Mouse (Mus musculus) thymus, postnatal 0 days (tissue): ENCODE measurements at regions not wholly inside any gene's neighbourhood (a gene's known extent, or its start where the extent isn't known, plus 50 kb on each side); places are given as distances from the start of the nearest gene placed in this dataset.

Experiments used
- DNase-seq: peaks from one replicate; pipeline ENCODE4 v3.0.0-alpha.2; 2015; ENCODE audit warnings: low spot score

GRCm38 (mm10) chr4:53386309-53386708 lies 53.9 kb upstream of the Slc44a1 start:
- no peak for DNase-seq

DNA sequence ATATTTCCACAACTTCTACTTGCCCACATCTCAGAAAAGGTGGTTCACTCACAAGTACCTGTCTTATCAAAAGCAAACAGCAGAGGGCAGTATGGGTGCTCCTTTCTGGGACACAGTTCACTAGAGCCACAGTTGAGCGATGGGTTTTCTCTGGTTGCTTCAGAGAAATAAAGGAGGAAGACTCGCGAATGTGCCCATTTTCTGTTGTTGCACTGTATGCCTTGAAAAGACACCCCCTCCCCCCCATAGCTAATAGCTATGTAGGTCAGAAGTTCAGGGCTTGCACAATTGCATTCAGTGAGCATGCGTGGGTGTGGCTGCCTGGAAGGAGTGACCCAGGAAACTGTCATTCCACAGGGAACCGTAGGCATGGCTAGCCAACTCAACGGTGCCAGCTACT lies 55.5 kb upstream of the Slc44a1 start:
- peak; percentile 71 for DNase-seq

- no peak for DNase-seq
Observed at GRCm38 (mm10) chr4:53384104-53384503, 56.1 kb upstream of the Slc44a1 start.

DNA sequence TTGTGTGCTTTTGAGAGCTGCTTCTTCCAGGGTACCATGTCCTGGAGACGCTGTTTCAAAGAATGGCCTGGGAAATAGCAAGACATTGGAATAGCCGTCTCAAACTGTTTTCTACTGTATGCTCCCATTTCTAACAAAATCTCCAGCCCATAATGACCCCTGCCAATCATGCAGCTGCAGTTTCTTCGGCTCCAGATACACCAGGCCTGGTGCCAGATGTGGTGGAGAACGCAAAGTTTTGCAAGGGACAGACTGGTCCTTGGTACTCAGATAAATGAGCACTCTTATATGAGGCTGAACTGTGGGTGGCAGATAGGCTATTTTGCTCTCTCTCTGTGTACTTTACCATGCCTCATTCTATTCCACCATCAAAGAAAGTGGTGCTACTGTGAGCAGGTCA lies 58.2 kb upstream of the Slc44a1 start:
- DNase-seq, result no peak

DNA sequence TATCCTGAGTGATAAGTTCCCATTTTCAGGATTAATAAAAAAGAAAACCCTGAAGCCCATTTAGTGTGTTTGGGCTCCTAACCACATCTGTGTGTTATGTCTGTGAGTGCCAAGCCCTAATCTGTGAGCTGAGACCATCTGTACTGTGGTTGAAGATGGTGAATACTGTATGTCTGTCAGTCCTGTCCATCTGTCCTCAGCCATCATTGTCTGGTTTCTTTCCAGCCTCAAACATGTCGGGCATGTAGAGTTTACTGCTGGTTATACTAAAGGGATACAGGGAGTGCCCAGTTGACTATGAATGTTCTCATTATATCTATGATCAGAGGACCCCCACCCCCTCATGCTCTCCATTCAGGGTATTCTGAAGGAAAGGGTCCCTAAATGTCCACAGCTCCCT lies 60.4 kb upstream of the Slc44a1 start:
- DNase-seq, result no peak

- no peak for DNase-seq
Observed at GRCm38 (mm10) chr4:53376995-53377394, 63.2 kb upstream of the Slc44a1 start.

- no peak for DNase-seq
Observed at GRCm38 (mm10) chr4:53356374-53356773, 83.8 kb upstream of the Slc44a1 start.

- no peak for DNase-seq
Observed at GRCm38 (mm10) chr4:53354961-53355360, 85.3 kb upstream of the Slc44a1 start.

DNA sequence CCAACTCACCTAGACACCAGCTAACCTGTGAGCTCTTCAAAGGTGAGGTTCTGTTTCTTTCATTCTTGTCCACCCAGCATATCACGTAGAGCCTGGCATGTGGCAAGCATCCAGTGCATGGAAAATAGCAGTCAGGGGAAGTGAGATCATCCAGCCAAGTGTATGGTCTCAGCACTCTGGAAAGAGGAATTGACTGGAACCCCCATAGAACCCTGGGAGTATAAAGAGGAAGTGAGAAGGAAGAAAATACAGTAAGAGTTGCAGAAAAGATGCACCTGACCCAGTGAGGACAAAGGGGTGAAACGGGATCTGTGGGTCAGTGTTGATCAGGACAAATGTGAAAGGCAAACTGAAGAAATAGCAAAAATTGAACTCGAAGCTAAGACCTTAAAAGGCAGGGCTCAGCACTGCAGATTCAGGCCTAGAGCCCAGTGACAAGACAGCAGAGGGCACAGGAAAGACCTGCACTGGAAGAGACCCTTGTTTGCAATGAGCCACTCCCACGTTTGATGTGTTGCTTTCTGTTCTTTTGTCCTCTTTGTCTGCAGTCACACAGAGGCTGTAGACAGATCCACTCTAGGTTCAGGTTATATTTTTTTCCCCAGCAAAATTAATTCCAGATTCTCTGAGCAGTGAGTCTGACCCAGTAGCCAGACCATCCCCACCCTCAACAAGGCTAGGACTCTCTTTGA lies 86.7 kb upstream of the Slc44a1 start:
- DNase-seq, result no peak

DNA sequence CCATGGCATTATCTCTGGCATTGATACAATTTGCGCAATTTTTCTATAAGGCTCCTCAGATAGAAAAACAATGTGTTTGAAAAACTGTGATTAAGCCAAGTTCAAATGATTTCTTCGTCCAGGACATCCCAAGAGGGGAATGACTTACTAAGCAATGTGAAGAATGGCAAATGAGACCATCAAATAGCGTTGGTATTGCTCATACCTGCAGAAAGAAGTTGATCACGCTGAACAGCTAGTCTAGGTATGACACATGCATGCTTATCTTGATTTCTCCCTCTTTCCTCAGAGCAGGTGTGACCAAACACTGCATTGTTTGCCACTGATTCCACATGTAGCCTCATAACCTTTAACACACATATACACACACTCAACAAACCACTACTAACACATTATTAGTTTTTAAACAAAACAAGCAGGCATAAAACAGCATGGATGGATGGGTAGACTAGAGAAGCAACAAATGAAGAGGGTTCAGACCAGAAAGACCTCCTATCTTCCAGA lies 89.1 kb upstream of the Slc44a1 start:
- DNase-seq, result no peak

- DNase-seq, result no peak
Observed at GRCm38 (mm10) chr4:53345346-53345745, 94.9 kb upstream of the Slc44a1 start.

- no peak for DNase-seq
Observed at GRCm38 (mm10) chr4:53344546-53344945, 95.7 kb upstream of the Slc44a1 start.

DNA sequence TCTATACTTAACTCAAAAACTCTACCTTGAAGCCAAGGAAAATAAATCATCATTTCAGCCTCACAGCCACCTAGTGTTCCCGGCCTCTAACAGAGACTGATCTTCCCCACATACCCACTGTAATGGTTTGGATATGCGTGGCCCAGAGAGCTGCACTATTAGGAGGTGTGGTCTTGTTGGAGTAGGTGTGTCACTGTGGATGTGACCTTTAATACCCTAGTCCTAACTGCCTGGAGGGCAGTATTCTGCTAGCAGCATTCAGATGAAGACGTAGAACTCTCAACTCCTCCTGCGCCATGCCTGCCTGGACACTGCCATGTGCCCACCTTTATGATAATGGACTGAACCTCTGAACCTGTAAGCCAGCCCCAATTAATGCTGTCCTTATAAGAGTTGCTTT lies 99.0 kb upstream of the Slc44a1 start:
- no peak for DNase-seq

DNA sequence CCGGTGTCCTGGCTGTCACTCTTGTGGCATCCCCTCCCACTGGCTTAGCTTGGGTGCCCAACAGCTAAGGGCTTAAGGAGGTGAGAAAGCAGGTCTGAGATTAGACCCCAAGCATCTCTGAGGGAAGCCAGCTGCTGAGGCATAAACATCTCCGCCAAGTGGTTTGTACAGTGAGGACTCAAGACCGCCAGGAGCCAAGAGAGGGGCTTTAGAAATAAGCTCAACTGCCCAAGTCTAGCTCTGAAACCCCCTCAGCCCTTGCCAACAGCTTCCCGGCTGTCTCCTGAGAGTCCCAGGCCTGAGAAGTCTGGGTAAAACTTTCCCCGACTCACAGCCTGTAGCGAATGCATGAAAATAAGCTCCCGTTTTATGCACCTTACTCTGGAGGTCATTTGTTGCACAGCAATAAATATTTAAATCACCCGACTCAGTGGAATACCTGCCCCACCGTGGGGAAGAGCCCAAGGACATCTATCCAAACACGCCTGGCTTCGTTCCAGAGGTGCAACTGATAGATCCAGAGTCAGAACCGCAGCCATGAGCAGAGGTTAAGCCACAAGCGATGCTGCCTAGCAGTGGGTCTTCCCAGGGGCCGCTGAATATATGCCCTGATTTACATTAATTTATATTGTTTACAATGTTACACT lies 100.1 kb upstream of the Slc44a1 start:
- DNase-seq, result no peak

DNA sequence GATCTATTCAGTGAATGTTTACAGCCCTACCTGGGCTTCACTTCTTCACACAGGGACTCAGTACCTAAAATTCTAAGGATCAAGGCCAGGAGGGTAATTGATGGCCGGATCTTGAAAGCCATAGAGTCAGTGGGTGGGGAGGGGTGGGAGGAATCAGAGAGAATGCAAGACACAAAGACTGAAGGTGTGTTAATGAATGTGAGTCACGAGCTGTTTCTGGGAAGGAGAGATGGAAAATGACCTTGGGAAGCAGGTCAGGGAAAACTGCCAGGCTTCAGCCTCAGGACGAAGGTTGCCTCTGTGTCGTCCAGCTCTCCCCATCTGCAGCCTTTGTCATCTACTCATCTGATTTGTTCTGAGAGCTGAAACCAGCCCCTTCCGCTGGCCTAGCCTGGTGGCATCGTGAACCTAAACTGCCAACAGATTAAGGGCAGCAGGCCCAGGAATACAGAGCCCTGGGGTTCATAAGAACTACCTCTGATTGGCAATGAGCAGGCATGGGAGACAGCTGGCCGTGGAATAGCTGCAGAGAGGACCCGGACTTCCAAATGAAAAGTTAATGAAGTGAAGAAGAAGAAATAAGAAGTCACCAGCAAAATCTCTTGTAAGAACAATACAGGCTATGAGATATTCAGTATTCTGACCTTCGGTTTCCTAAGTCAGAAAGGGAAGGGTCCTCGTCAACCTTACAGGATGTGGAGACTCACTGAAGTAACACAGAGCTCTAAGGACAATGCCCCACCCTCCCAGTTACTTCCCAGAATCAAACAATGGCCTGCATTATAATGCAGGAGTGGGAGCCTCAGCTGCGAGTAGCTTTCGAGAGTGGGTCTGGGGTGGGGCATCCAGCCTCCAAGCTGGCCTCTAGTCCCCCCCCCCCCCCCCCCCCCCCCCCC lies 100.8 kb upstream of the Slc44a1 start:
- DNase-seq, result no peak

DNA sequence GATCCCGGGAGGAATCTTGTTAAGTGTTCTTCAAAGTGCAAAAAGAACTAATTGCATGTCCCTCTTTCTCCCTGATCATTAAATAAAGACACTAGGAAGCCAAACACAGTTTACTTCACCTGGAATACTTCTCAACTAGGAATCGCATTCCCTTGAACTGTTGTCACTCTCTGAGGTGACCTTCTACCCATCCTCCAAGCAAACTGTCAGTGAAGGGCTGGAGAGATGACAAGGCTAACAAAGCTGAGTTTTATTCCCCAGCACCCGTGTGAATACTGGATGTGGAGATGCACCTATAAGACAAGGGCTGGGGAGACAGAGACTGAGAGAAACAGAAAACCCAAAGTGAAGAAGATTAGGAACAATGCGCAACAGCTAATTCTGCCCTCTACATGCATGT lies 101.7 kb upstream of the Slc44a1 start:
- DNase-seq, result no peak

GRCm38 (mm10) chr4:53337784-53338183 lies 102.4 kb upstream of the Slc44a1 start:
- DNase-seq, result no peak

DNA sequence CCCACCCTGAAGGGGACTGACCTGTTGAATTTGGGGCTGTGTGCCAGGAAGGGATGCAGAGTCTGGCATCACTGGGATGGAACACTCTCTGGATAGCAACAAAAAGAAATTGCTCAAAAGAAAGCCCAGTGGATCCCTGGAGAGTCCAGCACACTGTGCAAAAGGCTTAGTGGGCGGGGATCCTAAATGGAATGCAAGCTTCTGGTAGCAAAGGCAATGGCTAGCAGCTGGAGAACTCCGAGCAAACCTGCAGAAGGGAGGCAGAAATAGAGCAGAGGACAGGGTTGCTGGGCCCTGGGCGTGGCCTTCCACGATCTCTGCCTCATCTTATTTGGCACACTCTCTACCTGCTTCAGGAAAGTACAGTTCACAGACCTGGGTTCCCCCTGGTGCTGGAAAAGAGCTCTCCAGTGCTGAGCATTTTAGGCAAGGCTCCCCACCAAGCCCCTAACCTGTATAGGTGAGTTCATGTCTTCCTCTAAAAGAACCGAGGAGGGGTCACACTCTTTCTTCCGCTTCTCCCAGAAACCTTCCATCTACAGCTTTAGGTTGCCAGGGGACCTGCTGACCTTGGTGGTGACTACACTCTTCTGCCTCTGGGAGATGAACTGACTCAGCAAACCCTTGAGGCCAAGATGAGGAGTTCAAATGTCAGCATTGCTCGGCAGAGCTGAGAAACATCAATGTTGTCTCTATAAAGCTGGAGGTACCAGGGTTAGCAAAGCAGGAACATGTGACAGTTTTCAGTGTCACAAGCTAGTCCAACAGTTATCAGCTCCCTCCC lies 112.6 kb upstream of the Slc44a1 start:
- DNase-seq, result no peak

DNA sequence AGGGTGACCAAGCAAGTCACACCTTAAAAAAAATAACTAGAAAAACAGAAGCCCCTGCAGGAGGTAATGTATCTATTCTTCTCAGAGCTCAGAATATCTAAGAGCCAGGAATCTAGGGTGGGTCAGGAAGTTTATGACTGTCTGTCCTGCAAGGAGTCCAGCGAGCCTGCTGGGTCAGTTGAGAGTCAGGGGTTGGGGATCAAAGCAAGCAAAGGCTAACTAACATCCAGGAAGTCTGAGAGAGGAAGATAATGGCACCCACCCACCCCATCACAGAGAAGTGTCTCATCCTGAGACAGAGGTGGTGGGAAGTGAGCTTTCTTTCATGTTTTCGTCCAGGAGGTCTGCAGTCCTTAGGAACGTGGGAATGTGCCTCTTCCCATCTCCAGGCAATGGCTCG lies 116.4 kb upstream of the Slc44a1 start:
- no peak for DNase-seq

DNA sequence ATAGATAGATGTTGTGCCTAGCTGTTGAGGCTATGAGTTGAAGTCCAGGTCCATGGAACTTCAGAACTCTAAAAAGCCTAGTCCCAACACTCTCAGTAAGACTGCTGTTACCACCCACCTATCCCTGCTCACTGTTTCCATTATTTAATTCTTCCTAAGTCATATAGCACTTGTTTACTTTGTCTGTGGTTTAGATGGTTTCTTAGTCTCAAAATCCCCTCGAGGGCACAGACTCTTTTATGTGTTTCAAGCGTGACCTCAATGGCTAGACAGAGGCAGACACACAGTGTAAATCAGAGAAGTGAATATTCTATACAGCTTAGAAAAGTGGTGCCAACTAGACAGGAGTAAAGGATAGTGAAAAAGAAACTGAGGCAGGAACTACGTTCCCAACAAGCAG lies 117.0 kb upstream of the Slc44a1 start:
- DNase-seq, result no peak

GRCm38 (mm10) chr4:53322484-53322883 lies 117.7 kb upstream of the Slc44a1 start:
- DNase-seq, result no peak
